Mouse (Mus musculus) forebrain, embryonic 13.5 days (tissue): ENCODE measurements around the gene Dhps. TPM values are rescaled to one million over a fixed set of nuclear protein-coding genes. Genes with fewer than 3 reads are reported as not detected.
"Not testable (repeated sequence)": the region's sequence is repeated elsewhere in the genome, so short reads cannot be mapped to it uniquely, and the experiment has no call there.

ENCODE experiments used
- ATAC-seq: fragments of 200-750 bp; cut with Nextera tagmentation; 2 replicates; pipeline ENCODE4 v1.8.0; 2017
- H3K27ac ChIP-seq: fragments of 300-500 bp; sonication (generic); 2 replicates; pipeline ENCODE4 v1.5.1; 2015; ENCODE audit warnings: inconsistent platforms, mild to moderate bottlenecking, moderate library complexity
- H3K27me3 ChIP-seq: fragments of 300-500 bp; sonication (generic); 2 replicates; pipeline ENCODE4 v1.6.1; 2015; ENCODE audit warnings: mild to moderate bottlenecking, inconsistent platforms
- H3K36me3 ChIP-seq: fragments of 300-500 bp; sonication (generic); 2 replicates; pipeline ENCODE4 v1.6.1; 2015; ENCODE audit warnings: mild to moderate bottlenecking, inconsistent platforms; ENCODE audit not compliant: poor library complexity, severe bottlenecking
- H3K4me1 ChIP-seq: fragments of 300-500 bp; sonication (generic); 2 replicates; pipeline ENCODE4 v1.6.1; 2015; ENCODE audit warnings: inconsistent platforms
- H3K4me2 ChIP-seq: fragments of 300-500 bp; sonication (generic); 2 replicates; pipeline ENCODE4 v1.6.1; 2015; ENCODE audit warnings: inconsistent platforms, mild to moderate bottlenecking, moderate library complexity
- H3K4me3 ChIP-seq: fragments of 300-500 bp; sonication (generic); 2 replicates; pipeline ENCODE4 v1.5.1; 2015; ENCODE audit warnings: mild to moderate bottlenecking, inconsistent platforms
- H3K9ac ChIP-seq: fragments of 300-500 bp; sonication (generic); 2 replicates; pipeline ENCODE4 v1.6.1; 2015; ENCODE audit warnings: mild to moderate bottlenecking, inconsistent platforms
- H3K9me3 ChIP-seq: fragments of 300-500 bp; sonication (generic); replicated peaks from 2 replicates; pipeline ENCODE4 v1.6.1; 2016; ENCODE audit warnings: inconsistent platforms
- WGBS: fragments of 180-500 bp; shearing (Covaris S2); methylation state at CpG from one replicate; pipeline ENCODE4 v1.1.7; 2015; 5-methylcytosine and 5-hydroxymethylcytosine counted together
- microRNA-seq: library from miRNA; unstranded; fragments of <30 nt; microRNA quantifications from one replicate; pipeline ENCODE4, GENCODE M21; 2016
- polyA plus RNA-seq: library from polyadenylated mRNA; unstranded; fragments of >200 nt; fragmentation: Nextera tagmentation; extraction: Ambion mirVana; gene quantifications from 2 replicates; pipeline ENCODE4 v1.2.1, GENCODE M21; 2015

The Dhps gene
- polyA plus RNA-seq, 1 experiment from 2014 or later, result 79.5 TPM

- WGBS, result 96% methylated on average over 10 of the region's 10 CpGs
- H3K27me3 ChIP-seq, result no peaks in the 10 kb centered on the region
- no peak overlapping the region for H3K27ac ChIP-seq
- no peak overlapping the region for H3K9ac ChIP-seq
- H3K36me3 ChIP-seq, result peaks cover 30% of the 10 kb centered on the region
- H3K4me3 ChIP-seq, result no peak overlapping the region
- no peaks in the 10 kb centered on the region for H3K4me1 ChIP-seq
- no peaks in the 10 kb centered on the region for H3K9me3 ChIP-seq
- no peak overlapping the region for H3K4me2 ChIP-seq
- ATAC-seq, result no peak
These were observed 41.7 kb downstream of the Dhps start for GRCm38 (mm10) chr8:85113241-85113640.

GRCm38 (mm10) chr8:85115501-85115900 lies 43.9 kb downstream of the Dhps start:
- Histone ChIP-seq H3K9ac (no peak overlapping the region), H3K27ac (no peak overlapping the region), H3K4me1 (peaks cover 9% of the 10 kb centered on the region; the same call in 1 of the 2 replicates), H3K27me3 (no peaks in the 10 kb centered on the region), H3K4me3 (no peak overlapping the region), H3K9me3 (no peaks in the 10 kb centered on the region), H3K36me3 (peaks cover 17% of the 10 kb centered on the region), H3K4me2 (no peak overlapping the region)
- WGBS, result 78% methylated on average over 4 of the region's 4 CpGs
- ATAC-seq, result no peak

- no peak for ATAC-seq
- Histone ChIP-seq H3K36me3 (peaks cover 3% of the 10 kb centered on the region; the same call in 1 of the 2 replicates), H3K4me1 (peaks cover 9% of the 10 kb centered on the region; the same call in 1 of the 2 replicates), H3K4me3 (no peak overlapping the region), H3K9ac (no peak overlapping the region), H3K27ac (no peak overlapping the region), H3K9me3 (no peaks in the 10 kb centered on the region), H3K27me3 (no peaks in the 10 kb centered on the region), H3K4me2 (no peak overlapping the region)
- WGBS, result 93% methylated on average over 7 of the region's 7 CpGs
These were observed 45.4 kb downstream of the Dhps start for GRCm38 (mm10) chr8:85116984-85117383.

GRCm38 (mm10) chr8:85119052-85119981 lies 47.8 kb downstream of the Dhps start:
- H3K4me1 ChIP-seq, result peaks cover 9% of the 10 kb centered on the region; the same call in 1 of the 2 replicates
- no peak overlapping the region for H3K27ac ChIP-seq
- H3K27me3 ChIP-seq, result no peaks in the 10 kb centered on the region
- H3K4me3 ChIP-seq, result peak overlapping the region; percentile 66
- H3K9me3 ChIP-seq, result no peaks in the 10 kb centered on the region
- H3K9ac ChIP-seq, result peak overlapping the region; percentile 73
- ATAC-seq, result peak; percentile 86
- H3K36me3 ChIP-seq, result no peaks in the 10 kb centered on the region
- H3K4me2 ChIP-seq, result peak overlapping the region; percentile 86
- 6% methylated on average over 37 of the region's 37 CpGs for WGBS

GRCm38 (mm10) chr8:85120251-85120650 lies 48.7 kb downstream of the Dhps start:
- not testable (repeated sequence) for H3K4me3 ChIP-seq, ATAC-seq, H3K27ac ChIP-seq, H3K9me3 ChIP-seq, H3K9ac ChIP-seq, H3K4me1 ChIP-seq, H3K27me3 ChIP-seq, H3K4me2 ChIP-seq, H3K36me3 ChIP-seq
- WGBS, result 80% methylated on average over 5 of the region's 5 CpGs

GRCm38 (mm10) chr8:85122995-85123394 lies 51.4 kb downstream of the Dhps start, which contains the start of gene Zfp791:
Gene Zfp791 (minus strand): TSS chr8:85123095.
- H3K27ac ChIP-seq, result no peak within 1 kb of the TSS
- H3K4me2 ChIP-seq, result no peak within 1 kb of the TSS
- no peaks in the 10 kb centered on the region for H3K36me3 ChIP-seq
- H3K9me3 ChIP-seq, result no peaks in the 10 kb centered on the region
- no peak within 1 kb of the TSS for H3K4me3 ChIP-seq
- H3K4me1 ChIP-seq, result peaks cover 9% of the 10 kb centered on the region; the same call in 1 of the 2 replicates
- no peaks in the 10 kb centered on the region for H3K27me3 ChIP-seq
- H3K9ac ChIP-seq, result no peak within 1 kb of the TSS
- 78% methylated on average over 3 of the region's 3 CpGs for WGBS
- ATAC-seq, result no peak

GRCm38 (mm10) chr8:85123691-85124090 lies 52.1 kb downstream of the Dhps start:
- Histone ChIP-seq H3K27me3 (no peaks in the 10 kb centered on the region), H3K36me3 (no peaks in the 10 kb centered on the region), H3K4me1 (peaks cover 6% of the 10 kb centered on the region; the same call in 1 of the 2 replicates), H3K9ac (no peak overlapping the region), H3K27ac (no peak overlapping the region), H3K4me2 (no peak overlapping the region), H3K9me3 (no peaks in the 10 kb centered on the region), H3K4me3 (no peak overlapping the region)
- ATAC-seq, result no peak
- 93% methylated on average over 8 of the region's 8 CpGs for WGBS

Small RNAs within 50 kb of the gene (microRNA-seq; reads per million reads assigned to microRNA genes)
- gene Gm23388, result 1.6 reads per million
- 2.4 reads per million for gene Mir7070

Other genes with a start within 250 kb of the Dhps start
- gene Dand5, start 248.9 kb upstream of the Dhps start, polyA plus RNA-seq, result 7.3 and 8.2 TPM in 2 replicates
- 42.6 and 47.0 TPM in 2 replicates for gene Gadd45gip1, start 240.2 kb upstream of the Dhps start, polyA plus RNA-seq
- 93.9 and 114 TPM in 2 replicates for gene Rad23a, start 231.1 kb upstream of the Dhps start, polyA plus RNA-seq
- 549 and 569 TPM in 2 replicates for gene Calr, start 224.8 kb upstream of the Dhps start, polyA plus RNA-seq
- gene Farsa, start 214.8 kb upstream of the Dhps start, polyA plus RNA-seq, result 123 and 127 TPM in 2 replicates
- gene Syce2, start 199.6 kb upstream of the Dhps start, polyA plus RNA-seq, result 80.3 and 85.1 TPM in 2 replicates
- 33.2 and 34.2 TPM in 2 replicates for gene Gcdh, start 177.8 kb upstream of the Dhps start, polyA plus RNA-seq
- gene Klf1, start 169.8 kb upstream of the Dhps start, polyA plus RNA-seq, result 0.74 and 1.2 TPM in 2 replicates
- 6.9 and 9.4 TPM in 2 replicates for gene Dnase2a, start 163.2 kb upstream of the Dhps start, polyA plus RNA-seq
- gene Mast1, start 134.4 kb upstream of the Dhps start, polyA plus RNA-seq, result 31.6 and 37.3 TPM in 2 replicates
- 1.2 and 1.8 TPM in 2 replicates for gene Rtbdn, start 124.8 kb upstream of the Dhps start, polyA plus RNA-seq
- gene Gm49661, start 102.3 kb upstream of the Dhps start, polyA plus RNA-seq, result not detected in 2 replicates
- gene Prdx2, start 102.2 kb upstream of the Dhps start, polyA plus RNA-seq, result 1,640 and 1,662 TPM in 2 replicates
- 119 and 124 TPM in 2 replicates for gene Rnaseh2a, start 102.0 kb upstream of the Dhps start, polyA plus RNA-seq
- 3.4 and 4.2 TPM in 2 replicates for gene Junb, start 93.0 kb upstream of the Dhps start, polyA plus RNA-seq
- gene Hook2, start 81.2 kb upstream of the Dhps start, polyA plus RNA-seq, result 16.8 and 21.5 TPM in 2 replicates
- not detected in 2 replicates for gene Best2, start 57.2 kb upstream of the Dhps start, polyA plus RNA-seq
- 166 and 168 TPM in 2 replicates for gene Asna1, start 46.5 kb upstream of the Dhps start, polyA plus RNA-seq
- gene Trir, start 44.9 kb upstream of the Dhps start, polyA plus RNA-seq, result 125 and 154 TPM in 2 replicates
- gene Tnpo2, start 34.8 kb upstream of the Dhps start, polyA plus RNA-seq, result 46.4 and 49.4 TPM in 2 replicates
- gene Fbxw9, start 11.7 kb upstream of the Dhps start, polyA plus RNA-seq, result 39.4 and 49.1 TPM in 2 replicates
- gene Gm5741, start 3.8 kb upstream of the Dhps start, polyA plus RNA-seq, result 0.88 and 0.93 TPM in 2 replicates
- gene Wdr83os, start 9.0 kb downstream of the Dhps start, polyA plus RNA-seq, result 136 and 137 TPM in 2 replicates
- 52.9 and 57.8 TPM in 2 replicates for gene Wdr83, start 9.5 kb downstream of the Dhps start, polyA plus RNA-seq
- gene Man2b1, start 11.5 kb downstream of the Dhps start, polyA plus RNA-seq, result 14.6 and 14.7 TPM in 2 replicates
- 2.1 and 2.3 TPM in 2 replicates for gene Zfp791, start 51.3 kb downstream of the Dhps start, polyA plus RNA-seq
- not detected in 2 replicates for gene Cks1brt, start 80.2 kb downstream of the Dhps start, polyA plus RNA-seq
- not detected in 2 replicates for gene Olfr371, start 154.2 kb downstream of the Dhps start, polyA plus RNA-seq
- gene Orc6, start 227.9 kb downstream of the Dhps start, polyA plus RNA-seq, result 109 and 115 TPM in 2 replicates
- 161 and 165 TPM in 2 replicates for gene Vps35, start 228.0 kb downstream of the Dhps start, polyA plus RNA-seq